Mouse (Mus musculus): ENCODE results near the gene Rilpl1. TPM values are rescaled to one million over a fixed set of nuclear protein-coding genes. Genes with fewer than 3 reads are reported as not detected.

Rilpl1 gene
- polyA plus RNA-seq, 2 experiments: 0.98 to 1.4 TPM

- Histone ChIP-seq H3K9ac (replicated peaks) (no peak overlapping the region), H3K4me3 (ENCODE audit: insufficient read depth in 1 of 2, low read depth in 2 of 2, low read length in 2 of 2) (no peak overlapping the region), H3K4me2 (ENCODE audit: low read depth) (no peak overlapping the region), H3K36me3 (replicated peaks; ENCODE audit: control insufficient read depth, insufficient read depth, low read depth) (no peaks in the 10 kb centered on the region), H3K4me1 (replicated peaks; ENCODE audit: control insufficient read depth in 2 of 2, insufficient read depth in 2 of 2, low read length in 1 of 2) (peaks cover 3 to 5% of the 10 kb centered on the region in 2 experiments; a peak in 3 of 4 replicates), H3K9me3 (ENCODE audit: control insufficient read depth, low read length) (no peaks in the 10 kb centered on the region), H3K27ac (no peak overlapping the region), H3K27me3 (ENCODE audit: control insufficient read depth, insufficient read depth, low read length) (no peaks in the 10 kb centered on the region)
- TF ChIP-seq EP300 (IDR thresholded peaks at IDR 0.05; ENCODE audit: low read depth) (no peak), CTCF (IDR thresholded peaks at IDR 0.05; ENCODE audit: low read depth) (no peak)
- ATAC-seq (ENCODE audit: insufficient read depth) (no peak), DNase-seq (ENCODE audit: low read depth in 3 of 3, low spot score in 3 of 3) (no peak)
- 78% methylated on average over 3 of the region's 3 CpGs for WGBS (ENCODE audit: insufficient replicate concordance)
Measured at GRCm38 (mm10) chr5:124488885-124489284, 42.3 kb downstream of the Rilpl1 start.

- no peak for TF ChIP-seq CTCF (IDR thresholded peaks at IDR 0.05; ENCODE audit: low read depth)
- no peak for TF ChIP-seq EP300 (IDR thresholded peaks at IDR 0.05; ENCODE audit: low read depth)
- Histone ChIP-seq H3K36me3 (replicated peaks; ENCODE audit: control insufficient read depth, insufficient read depth, low read depth) (no peaks in the 10 kb centered on the region), H3K27ac (no peak overlapping the region), H3K9ac (replicated peaks) (no peak overlapping the region), H3K27me3 (ENCODE audit: control insufficient read depth, insufficient read depth, low read length) (no peaks in the 10 kb centered on the region), H3K4me1 (replicated peaks; ENCODE audit: control insufficient read depth in 2 of 2, insufficient read depth in 2 of 2, low read length in 1 of 2) (peaks cover 5% of the 10 kb centered on the region in 2 experiments; a peak in 3 of 4 replicates), H3K9me3 (ENCODE audit: control insufficient read depth, low read length) (no peaks in the 10 kb centered on the region), H3K4me3 (ENCODE audit: insufficient read depth in 1 of 2, low read depth in 2 of 2, low read length in 2 of 2) (no peak overlapping the region), H3K4me2 (ENCODE audit: low read depth) (no peak overlapping the region)
- ATAC-seq (ENCODE audit: insufficient read depth): no peak
- 83% methylated on average over 5 of the region's 5 CpGs for WGBS (ENCODE audit: insufficient replicate concordance)
- no peak for DNase-seq (ENCODE audit: low read depth in 3 of 3, low spot score in 3 of 3)
Measured at GRCm38 (mm10) chr5:124485654-124486053, 45.5 kb downstream of the Rilpl1 start.

- H3K4me1 ChIP-seq (replicated peaks; ENCODE audit: control insufficient read depth in 2 of 2, insufficient read depth in 2 of 2, low read length in 1 of 2): peaks cover 5 to 8% of the 10 kb centered on the region in 2 experiments
- ATAC-seq (ENCODE audit: insufficient read depth) (peak; percentile 31), DNase-seq (ENCODE audit: low read depth in 3 of 3, low spot score in 3 of 3) (no peak)
- H3K36me3 ChIP-seq (replicated peaks; ENCODE audit: control insufficient read depth, insufficient read depth, low read depth): no peaks in the 10 kb centered on the region
- WGBS (ENCODE audit: insufficient replicate concordance): 4% methylated on average over 15 of the region's 15 CpGs
- H3K9me3 ChIP-seq (ENCODE audit: control insufficient read depth, low read length): no peaks in the 10 kb centered on the region
- H3K4me2 ChIP-seq (ENCODE audit: low read depth): peak overlapping the region; percentile 91
- no peak for TF ChIP-seq EP300 (IDR thresholded peaks at IDR 0.05; ENCODE audit: low read depth)
- TF ChIP-seq CTCF (IDR thresholded peaks at IDR 0.05; ENCODE audit: low read depth): no peak; the same call in 1 of the 2 replicates
- peak overlapping the region; percentile 69 to 93 for H3K4me3 ChIP-seq (ENCODE audit: insufficient read depth in 1 of 2, low read depth in 2 of 2, low read length in 2 of 2)
- H3K27me3 ChIP-seq (ENCODE audit: control insufficient read depth, insufficient read depth, low read length): no peaks in the 10 kb centered on the region
- peak overlapping the region; percentile 93 for H3K27ac ChIP-seq
- H3K9ac ChIP-seq (replicated peaks): peak overlapping the region; percentile 96
Measured at GRCm38 (mm10) chr5:124483655-124484396, 47.4 kb downstream of the Rilpl1 start.

- peak within 1 kb of the TSS; percentile 91 for H3K4me2 ChIP-seq (ENCODE audit: low read depth)
- TF ChIP-seq EP300 (IDR thresholded peaks at IDR 0.05; ENCODE audit: low read depth): peak; percentile 50
- TF ChIP-seq CTCF (IDR thresholded peaks at IDR 0.05; ENCODE audit: low read depth): peak; percentile 23; the same call in 1 of the 2 replicates
- ATAC-seq (ENCODE audit: insufficient read depth): peak; percentile 85
- no peaks in the 10 kb centered on the region for H3K9me3 ChIP-seq (ENCODE audit: control insufficient read depth, low read length)
- H3K9ac ChIP-seq (replicated peaks): peak within 1 kb of the TSS; percentile 96
- peak within 1 kb of the TSS; percentile 69 to 93 for H3K4me3 ChIP-seq (ENCODE audit: insufficient read depth in 1 of 2, low read depth in 2 of 2, low read length in 2 of 2)
- under 1% methylated on average over 48 of the region's 48 CpGs for WGBS (ENCODE audit: insufficient replicate concordance)
- H3K27me3 ChIP-seq (ENCODE audit: control insufficient read depth, insufficient read depth, low read length): no peaks in the 10 kb centered on the region
- peak; percentile 73 to 78 (median 76) for DNase-seq (ENCODE audit: low read depth in 3 of 3, low spot score in 3 of 3)
- peaks cover 5 to 12% of the 10 kb centered on the region in 2 experiments for H3K4me1 ChIP-seq (replicated peaks; ENCODE audit: control insufficient read depth in 2 of 2, insufficient read depth in 2 of 2, low read length in 1 of 2)
- H3K27ac ChIP-seq: peak within 1 kb of the TSS; percentile 93
- H3K36me3 ChIP-seq (replicated peaks; ENCODE audit: control insufficient read depth, insufficient read depth, low read depth): no peaks in the 10 kb centered on the region
Measured at GRCm38 (mm10) chr5:124482966-124483654, 48.1 kb downstream of the Rilpl1 start, which contains the start of gene Snrnp35. Gene Snrnp35 (plus strand): TSS chr5:124483134.

- peak overlapping the region; percentile 91 for H3K4me2 ChIP-seq (ENCODE audit: low read depth)
- H3K27ac ChIP-seq: peak overlapping the region; percentile 93
- no peaks in the 10 kb centered on the region for H3K9me3 ChIP-seq (ENCODE audit: control insufficient read depth, low read length)
- H3K9ac ChIP-seq (replicated peaks): peak overlapping the region; percentile 96
- H3K4me3 ChIP-seq (ENCODE audit: insufficient read depth in 1 of 2, low read depth in 2 of 2, low read length in 2 of 2): peak overlapping the region; percentile 69 to 93
- DNase-seq (ENCODE audit: low read depth in 3 of 3, low spot score in 3 of 3) (no peak), ATAC-seq (ENCODE audit: insufficient read depth) (no peak)
- no peak for TF ChIP-seq EP300 (IDR thresholded peaks at IDR 0.05; ENCODE audit: low read depth)
- TF ChIP-seq CTCF (IDR thresholded peaks at IDR 0.05; ENCODE audit: low read depth): no peak
- no peaks in the 10 kb centered on the region for H3K36me3 ChIP-seq (replicated peaks; ENCODE audit: control insufficient read depth, insufficient read depth, low read depth)
- WGBS (ENCODE audit: insufficient replicate concordance): 6% methylated on average over 13 of the region's 13 CpGs
- H3K27me3 ChIP-seq (ENCODE audit: control insufficient read depth, insufficient read depth, low read length): no peaks in the 10 kb centered on the region
- H3K4me1 ChIP-seq (replicated peaks; ENCODE audit: control insufficient read depth in 2 of 2, insufficient read depth in 2 of 2, low read length in 1 of 2): peaks cover 5 to 12% of the 10 kb centered on the region in 2 experiments
Measured at GRCm38 (mm10) chr5:124482436-124482965, 48.7 kb downstream of the Rilpl1 start.

All from liver, embryonic 14.5 days (tissue).